Mouse (Mus musculus) layer of hippocampus, postnatal 14 days (tissue): ENCODE measurements around the gene Coil. TPM values are rescaled to one million over a fixed set of nuclear protein-coding genes. Genes with fewer than 3 reads are reported as not detected.
A peak's percentile ranks its signal among the peaks of the same experiment; 100 is the strongest.

Source experiments
- DNase-seq, 2 experiments: peaks; one replicate each; pipeline ENCODE4 v3.0.0; 2021 to 2022; ENCODE audit warnings: low spot score in 2 of 2, mixed read lengths in 1 of 2
- total RNA-seq, 2 experiments: library from RNA; stranded (reverse); gene quantifications; 2 replicates each; pipeline ENCODE4 v1.2.3; 2021

The Coil gene
- total RNA-seq, 2 experiments from 2014 or later: 16.3 to 19.5 TPM

DNA sequence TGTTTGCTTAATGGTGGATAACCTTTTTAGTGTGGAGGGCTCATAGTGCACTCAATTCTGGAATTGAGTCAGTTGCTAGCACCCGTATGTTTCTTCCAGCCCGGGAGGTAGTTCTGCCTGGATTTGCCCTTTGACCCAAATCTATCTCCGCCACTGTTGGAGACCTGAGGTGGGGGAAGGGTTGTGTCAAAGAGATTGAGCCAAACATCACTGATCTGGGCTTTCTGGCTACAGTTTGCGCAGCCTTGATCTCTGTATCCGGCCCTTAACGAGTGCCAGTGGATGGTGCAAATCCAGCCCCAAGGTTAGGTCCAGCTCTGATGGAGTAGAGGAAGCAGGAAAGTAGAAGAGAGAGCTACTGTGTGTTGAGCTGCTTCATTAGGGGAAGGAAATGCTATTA is 33.0 kb downstream of the Coil start:
- DNase-seq: no peak

DNA sequence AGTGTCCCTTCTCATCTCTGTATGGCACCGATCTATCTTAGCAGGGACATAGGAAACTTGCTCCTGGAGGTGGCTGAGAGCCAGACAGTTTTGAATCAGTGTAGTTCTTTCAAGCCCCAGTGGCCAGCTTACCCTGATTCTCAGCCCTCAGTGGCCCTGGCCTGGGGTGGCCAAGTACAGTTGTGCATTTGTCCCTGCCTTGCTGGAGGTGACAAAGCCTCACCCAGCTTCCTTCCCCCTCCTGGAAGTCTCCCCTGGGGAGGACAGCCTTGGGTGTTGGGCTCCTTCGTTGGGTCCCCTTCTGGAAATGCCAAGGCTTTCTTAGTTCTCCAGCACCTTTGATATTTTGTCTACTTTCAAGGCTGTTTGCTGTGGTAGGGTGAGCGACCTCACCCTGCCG is 33.7 kb downstream of the Coil start:
- DNase-seq: no peak

DNA sequence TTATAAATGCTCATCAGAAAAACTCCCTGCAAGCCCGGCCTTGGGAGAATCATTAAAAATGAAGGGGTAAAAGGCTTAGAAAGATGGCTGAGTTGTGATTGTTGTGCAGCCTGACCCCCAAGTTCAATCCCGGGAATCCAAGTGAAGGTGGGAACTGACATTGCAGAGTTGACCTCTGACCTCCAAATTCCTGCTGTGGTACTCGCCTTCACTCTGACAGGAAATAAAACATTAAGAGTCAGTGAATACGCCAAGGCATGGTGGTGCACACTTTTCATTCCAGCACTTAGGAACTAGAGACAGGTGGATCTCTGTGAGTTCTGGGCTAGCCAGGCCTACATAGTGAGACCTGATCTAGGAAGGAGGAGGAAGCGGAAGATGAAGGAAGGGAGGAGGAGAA is 35.4 kb downstream of the Coil start:
- DNase-seq: no peak

DNA sequence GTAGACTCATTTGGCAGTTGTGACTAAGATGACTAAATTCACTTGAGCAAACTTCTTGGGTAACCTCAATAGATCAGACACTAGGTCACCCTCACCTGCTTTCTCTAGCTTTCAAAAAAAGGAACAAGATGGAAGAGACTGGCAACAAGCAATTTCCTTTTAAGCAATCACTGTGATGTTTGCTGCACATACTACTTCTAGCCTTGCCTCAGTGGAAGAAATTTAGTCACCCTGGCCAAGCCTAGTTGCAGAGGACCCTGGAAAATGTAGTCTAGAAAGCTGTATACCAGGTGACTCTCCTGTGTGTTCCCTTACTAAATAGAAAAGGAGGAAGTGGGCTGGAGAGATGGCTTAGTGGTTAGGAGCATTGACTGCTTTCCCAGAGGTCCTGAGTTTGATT is 36.4 kb downstream of the Coil start:
- no peak for DNase-seq

DNA sequence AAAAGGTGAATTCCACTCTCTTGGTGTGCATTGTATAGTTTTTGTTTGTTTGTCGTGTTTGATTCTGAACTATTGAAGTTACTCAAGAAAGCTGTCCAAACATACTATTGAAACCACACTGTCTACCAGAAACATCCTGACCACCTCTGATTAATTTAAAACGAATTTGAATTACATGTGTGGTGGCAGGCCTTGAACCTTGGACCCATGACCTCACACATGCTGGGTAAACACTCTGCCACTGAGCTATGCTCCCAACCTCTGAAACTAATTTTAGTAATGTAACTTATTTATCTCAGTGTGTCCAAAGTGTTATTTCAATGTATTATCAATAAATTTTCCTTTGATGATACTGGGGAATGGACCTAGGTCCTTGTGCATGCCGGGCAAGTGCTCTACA is 37.5 kb downstream of the Coil start:
- no peak for DNase-seq

DNA sequence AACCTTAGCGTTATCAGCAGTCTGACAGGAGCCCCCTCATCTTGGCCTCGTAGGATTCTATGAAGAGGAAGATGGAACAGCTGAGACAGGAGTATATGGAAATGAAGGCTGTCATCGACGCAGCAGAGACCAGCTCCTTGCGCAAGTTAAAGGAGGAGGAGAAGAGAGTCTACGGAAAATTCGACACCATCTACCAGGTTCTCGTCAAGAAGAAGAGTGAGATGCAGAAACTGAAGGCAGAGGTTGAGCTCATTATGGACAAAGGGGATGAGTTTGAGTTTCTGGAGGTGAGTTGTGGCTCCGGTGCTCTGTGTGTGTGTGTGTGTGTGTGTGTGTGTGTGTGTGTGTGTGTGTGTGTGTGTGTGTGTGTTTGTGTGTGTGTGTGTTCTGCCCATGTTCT is 39.0 kb downstream of the Coil start:
- DNase-seq: no peak

DNA sequence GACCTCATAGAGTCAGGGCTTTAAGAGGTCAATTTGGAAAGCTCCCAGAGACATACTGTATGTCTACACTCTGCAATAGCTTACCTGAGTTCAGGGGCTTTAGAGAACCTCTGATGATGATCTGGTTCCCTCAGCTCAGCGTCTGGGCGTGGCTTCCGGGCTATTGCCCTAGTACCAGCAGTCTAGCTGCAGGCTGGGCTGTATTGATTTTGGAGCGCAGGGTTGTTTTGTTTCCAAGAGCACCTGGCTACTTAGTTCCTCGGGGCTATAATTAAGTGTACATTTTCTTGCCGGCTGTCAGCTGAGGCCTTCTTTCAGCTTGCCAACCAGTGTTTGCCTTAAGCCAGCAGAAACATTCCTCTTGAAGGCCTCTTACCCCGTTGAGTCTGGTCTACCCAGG is 39.4 kb downstream of the Coil start:
- DNase-seq: no peak

DNA sequence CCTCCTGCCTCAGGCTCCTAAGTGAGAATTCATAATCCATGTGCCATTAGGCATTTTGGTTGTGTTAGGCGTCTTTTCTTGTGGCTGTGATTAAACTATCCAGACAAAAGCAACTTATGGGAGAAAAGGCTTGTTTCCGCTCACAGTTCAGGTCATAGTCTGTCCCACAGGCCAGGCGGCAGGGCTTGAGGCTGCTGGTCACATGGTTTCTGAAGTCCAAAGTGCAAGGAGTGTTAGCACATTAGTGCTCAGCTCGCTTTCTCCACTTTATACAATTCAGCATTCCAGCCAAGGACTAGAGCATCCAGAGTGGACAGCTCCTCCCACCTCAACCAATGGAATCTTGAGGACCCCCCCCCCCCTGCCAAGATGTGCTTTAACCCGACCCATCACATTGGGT is 42.2 kb downstream of the Coil start:
- DNase-seq: no peak

DNA sequence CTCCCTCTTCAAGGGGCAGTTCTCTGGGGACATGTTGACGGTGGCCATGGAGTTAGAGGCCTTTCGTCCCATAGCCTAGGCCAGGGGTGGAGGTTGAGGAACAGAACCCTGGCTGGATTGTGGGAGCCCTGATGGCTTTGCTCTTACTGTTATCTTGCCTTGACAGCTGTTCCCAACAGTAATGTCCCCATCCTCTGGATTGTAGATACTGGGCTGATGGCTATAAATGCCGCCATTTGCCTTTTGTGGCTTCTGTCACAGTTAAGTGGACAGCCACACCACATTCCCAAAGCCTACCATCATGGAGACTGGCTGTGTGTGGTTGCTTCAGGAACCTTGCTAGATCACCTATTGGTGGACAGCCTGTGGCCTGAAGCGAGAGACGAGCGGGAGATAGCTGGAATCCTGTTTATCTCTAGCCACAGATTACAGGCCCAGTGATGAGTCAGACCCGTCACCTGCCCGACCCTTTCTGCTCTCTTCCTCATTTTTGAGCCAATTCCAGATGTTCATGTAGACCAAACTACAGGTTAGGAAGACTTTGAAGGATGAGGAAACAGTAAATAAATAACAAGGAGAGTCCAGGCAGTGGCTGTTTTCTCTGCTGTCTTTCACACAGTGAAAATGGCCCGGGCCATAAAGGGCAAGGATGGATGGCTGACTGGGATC is 47.6 kb downstream of the Coil start:
- no peak for DNase-seq

DNA sequence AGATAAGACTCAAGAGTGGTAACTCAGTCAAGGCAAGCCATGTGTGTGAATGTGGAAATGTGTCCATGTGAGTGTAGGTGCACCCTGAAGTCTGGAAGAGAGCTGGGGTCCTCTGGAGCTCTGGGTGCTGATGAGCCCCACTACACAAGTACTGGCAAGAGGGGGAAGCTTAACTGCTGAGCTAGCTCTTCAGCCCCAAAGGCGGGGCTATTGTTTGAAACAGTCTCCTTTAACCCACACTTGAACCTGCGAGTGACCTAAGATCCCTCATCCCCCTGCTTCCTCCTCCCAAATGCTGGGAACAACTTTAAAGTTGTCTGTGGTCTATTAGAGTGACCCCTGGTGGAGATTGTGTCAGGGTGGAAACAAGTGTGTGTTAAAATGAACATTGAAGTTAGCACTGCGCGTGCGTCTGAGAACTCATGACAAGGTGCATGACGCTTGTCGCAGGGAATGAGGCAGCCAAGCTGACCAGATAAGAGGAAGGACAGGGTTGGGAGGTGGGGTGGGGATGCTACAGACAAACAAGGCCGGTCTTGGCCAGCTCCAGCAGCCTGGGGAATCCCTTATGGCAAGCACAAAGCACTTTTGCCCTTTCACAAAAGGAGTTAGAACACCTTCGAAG is 50.7 kb downstream of the Coil start:
- no peak for DNase-seq

DNA sequence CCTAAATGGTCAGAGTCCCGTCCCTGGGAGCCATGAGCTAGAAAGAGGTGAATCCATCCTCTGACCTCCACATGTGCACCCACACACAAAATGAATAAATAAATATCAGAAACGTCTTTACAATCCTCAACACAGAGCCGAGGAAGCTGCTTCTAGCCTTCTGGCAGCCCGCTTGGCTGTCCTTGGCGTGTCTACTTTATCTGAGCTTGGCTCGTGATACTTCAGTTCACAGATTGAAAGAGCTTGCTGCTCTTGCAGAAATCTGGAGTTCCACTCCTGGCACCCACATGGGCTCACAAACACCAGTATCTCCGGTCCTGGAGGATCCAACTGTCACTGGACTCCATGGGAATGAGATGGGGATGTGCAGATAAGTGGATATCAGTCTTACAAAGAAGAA is 51.6 kb downstream of the Coil start:
- no peak for DNase-seq

DNA sequence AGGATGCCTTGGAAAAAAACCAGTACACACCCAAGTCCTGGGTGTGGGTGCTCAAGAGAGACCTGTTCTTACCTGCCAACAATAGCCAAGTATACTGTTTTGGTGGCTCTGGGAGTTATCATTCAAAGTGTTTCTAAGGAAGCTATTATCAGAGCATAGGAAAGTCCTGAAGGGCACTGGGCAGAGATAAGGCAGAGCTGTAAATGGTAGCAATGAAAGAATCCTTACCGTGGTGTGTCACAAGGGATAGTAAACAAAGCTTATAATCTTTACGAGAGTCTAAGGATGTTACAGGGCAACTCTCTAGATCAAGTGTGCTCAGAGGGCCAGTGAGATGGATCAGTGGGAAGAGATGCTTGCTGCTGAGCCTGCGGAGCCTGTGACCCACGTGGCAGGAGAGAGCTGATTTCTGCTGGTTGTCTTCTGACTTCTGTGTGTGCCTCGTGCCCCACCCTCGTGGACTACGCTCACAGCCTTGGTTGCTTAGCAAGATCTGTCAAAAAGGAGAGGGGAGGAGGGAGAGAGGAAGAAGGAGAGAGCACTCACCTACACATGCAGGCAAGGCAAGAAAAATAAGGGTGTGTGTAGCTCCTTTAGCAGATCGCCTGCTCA is 52.2 kb downstream of the Coil start:
- no peak for DNase-seq

DNA sequence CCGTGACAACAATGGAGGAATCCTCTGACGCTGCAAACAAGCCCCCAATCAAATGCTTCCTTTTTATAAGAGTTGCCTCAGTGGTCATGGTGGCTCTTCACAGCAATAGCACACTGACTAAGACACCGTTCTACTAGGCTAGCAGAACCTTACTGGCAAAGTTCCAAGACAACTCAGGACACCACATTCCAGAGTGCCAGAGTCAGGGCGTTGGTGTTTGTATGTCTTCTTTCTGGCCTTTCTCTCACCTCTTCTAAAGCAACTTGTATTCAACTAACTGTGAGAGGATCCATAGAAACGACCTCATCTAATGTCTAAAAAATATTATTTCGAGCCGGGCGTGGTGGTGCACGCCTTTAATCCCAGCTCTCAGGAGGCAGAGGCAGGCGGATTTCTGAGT is 53.4 kb downstream of the Coil start:
- no peak for DNase-seq

DNA sequence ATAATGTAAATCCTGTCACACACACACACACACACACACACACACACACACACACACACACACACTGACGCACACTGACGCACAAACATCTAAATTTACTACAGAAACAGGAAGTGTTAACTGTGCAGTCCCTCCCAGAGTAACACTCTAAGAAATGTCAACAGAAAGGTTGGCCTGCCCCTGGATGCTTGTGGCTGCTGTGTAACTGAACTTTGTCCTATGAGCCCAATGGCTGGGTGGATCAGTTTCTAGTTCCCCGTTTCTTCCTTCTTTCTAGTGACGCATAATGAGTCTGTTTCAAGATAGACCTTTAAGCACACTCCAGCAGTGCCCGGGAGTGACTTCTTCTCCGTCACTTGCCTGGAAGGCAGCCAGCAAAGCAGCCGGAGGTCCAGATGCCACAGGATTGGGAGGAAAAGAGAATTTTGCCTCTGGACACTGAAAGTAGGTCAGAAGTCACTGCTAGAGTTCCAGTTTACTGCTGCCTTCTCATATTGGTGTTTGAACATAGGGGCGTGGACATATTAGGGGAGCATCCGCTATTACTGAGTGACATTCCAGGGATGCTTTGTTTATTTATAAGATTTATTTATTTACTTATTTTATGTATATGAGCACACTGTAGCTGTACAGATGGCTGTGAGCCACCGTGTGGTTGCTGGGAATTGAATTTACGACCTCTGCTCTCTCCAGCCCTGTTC is 54.3 kb downstream of the Coil start:
- peak in 1 of 2 experiments; percentile 15 for DNase-seq

DNA sequence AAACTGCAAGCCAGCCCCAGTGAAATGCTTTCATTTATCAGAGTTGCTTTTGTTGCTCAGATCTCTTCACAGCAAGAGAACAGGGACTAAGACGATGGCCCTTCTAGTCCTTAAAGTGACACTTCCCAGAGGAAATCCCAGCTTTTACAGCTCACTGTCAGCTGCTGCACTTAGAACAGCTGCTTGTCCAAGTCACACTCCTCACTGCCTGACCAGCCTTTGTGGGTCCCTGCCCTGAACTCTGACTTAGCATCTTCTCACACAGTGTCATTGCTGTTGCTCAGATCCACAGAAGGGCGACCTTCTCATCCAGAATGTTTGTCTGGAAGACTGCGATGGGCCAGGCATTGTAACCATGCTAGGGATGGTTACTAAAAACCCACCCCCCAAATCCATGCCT is 55.6 kb downstream of the Coil start:
- DNase-seq: no peak

DNA sequence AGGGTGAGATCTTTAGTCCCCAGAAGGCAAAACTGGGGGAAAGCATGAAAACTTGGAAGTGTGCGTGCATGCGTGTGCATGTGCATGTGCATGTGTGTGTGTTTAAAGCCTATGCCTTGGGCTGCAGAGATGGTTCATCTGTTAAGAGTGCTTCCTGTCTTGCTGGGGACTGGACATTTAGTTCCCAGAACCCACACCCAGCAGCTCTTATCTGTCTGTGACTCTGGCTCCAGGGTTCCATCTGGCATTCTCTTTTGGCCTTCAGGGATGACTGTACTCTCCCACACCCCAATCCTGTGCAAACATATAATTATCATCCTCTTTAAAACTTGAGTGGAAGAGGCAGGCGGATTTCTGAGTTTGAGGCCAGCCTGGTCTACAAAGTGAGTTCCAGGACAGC is 56.1 kb downstream of the Coil start:
- no peak for DNase-seq

DNA sequence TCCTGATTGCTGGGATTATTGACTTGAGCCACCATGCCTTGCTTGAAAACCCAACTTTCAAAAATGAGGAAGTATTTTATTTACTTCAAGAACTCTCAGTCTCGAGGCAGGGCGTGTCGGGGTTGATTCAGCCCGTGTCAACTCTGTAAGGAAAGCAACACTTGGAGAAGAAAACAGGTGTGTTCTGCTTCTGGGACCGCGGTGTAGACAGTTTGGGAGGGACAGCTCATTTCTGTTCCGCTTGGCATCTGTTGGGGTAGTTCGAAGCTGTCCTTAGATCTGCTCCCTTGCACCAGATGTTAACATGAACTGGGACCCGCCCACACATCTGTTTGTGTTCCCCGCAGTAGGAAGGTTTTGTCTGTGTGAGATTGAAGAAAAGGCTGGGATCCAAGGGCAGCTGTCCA is 57.9 kb downstream of the Coil start:
- DNase-seq: no peak

DNA sequence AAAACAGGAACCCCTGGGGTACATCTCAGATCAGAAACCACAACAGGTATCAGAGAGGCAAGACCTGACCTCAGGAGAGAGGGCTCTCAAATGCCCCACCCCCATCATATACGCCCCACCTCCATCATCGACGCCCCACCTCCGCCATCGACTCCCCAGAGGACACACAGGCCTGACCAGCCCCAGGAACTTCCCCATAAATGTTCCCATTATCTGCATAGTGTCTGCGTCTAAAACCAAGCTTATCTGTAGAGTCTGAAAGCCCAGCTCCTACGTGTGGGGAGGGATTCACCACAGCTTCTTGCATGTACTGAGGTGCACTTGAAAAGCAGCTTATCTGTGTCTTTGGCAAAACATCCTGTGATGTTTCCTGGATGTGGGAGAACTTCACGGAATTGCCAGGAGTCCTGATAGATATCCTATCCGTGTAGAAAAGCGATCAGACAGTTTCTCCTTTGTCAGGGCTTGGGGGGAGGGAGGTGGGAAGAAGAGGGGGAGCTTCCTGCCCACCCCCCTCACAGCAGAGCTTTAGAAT is 58.9 kb downstream of the Coil start:
- no peak for DNase-seq

DNA sequence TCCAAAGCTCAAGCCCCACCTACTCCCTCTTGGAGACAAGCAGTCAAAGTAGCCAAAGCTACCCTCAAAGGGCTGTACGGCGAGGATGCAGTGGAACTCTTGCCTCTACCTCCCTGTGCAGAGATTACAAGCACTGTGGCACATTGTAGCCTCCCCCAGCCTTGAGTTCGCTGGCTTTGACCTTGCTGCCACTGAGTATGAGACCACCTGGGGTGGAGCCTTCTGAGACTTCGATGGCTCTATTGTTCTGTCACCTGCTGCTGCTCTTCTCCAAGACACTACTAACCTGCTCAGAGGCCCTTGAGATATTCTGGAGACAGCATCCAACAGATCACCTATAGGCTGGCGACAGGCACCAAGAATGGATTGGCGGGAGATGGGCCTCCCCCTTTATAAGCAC is 60.5 kb downstream of the Coil start:
- DNase-seq: no peak

DNA sequence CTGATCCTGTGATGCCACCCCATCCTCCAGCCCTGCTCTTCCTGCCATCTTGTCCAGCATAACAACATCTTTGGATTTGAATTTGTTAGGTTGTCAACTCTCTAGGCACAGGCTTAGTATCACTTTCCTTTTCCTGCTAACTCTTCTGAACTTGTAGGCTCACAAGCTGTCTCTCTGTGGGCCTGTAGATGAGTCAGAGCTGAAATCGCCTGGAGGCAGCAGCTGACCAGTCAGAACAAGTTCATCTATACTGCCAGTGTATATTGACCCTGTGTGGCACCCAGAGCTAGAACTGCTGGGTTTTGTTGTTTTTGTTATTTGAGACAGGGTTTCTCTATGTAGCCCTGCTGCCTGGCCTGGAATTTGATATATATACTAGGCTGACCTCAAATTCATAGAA is 61.1 kb downstream of the Coil start:
- no peak for DNase-seq

DNA sequence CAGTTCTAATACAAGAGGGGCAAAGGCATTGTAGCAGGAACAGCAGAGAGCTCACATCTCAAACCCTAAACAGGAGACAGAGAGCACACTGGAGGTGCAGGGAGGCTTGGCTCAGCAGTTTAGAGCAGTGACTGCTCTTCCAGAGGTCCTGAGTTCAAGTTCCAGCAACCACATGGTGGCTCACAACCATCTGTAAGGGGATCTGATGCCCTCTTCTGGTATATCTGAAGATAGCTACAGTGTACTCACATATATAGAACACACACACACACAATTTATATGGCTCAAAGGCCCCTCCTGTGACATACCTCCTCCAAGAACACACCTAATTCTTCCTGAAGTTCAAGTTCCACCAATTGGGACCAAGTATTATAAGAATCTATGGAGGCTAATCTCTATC is 64.5 kb downstream of the Coil start:
- DNase-seq: no peak

DNA sequence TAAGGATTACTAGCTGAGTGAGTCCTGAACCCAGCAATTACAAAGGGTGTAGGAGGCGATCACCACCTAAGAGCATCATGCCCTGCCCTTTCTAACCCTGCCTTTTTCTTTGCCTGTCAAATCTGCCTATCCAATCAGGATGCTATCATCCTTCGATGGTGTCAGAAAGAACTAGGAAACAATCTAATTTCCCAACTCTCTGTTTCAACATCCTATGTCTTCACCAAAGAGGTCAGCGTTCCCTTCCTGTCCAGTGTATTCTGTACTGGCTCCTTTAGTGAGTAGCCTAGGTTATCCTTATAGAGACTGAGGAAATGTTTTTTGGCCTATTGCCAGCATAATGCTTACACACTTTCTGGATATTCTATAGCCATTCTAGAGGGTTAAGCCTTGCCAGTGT is 65.5 kb downstream of the Coil start:
- DNase-seq: no peak
